Mouse (Mus musculus) forebrain, postnatal 0 days (tissue): ENCODE measurements around the gene Slc25a4. TPM values are rescaled to one million over a fixed set of nuclear protein-coding genes. Genes with fewer than 3 reads are reported as not detected.
A peak's percentile ranks its signal among the peaks of the same experiment; 100 is the strongest.

Experiments
- ATAC-seq: fragments of 200-750 bp; cut with Nextera tagmentation; 2 replicates; pipeline ENCODE4 v1.8.0; 2017; ENCODE audit warnings: mild to moderate bottlenecking, moderate library complexity
- DNase-seq: peaks from one replicate; pipeline ENCODE4 v3.0.0-alpha.2; 2015
- H3K27ac ChIP-seq: fragments of 300-500 bp; sonication (generic); 2 replicates; pipeline ENCODE4 v1.5.1; 2014; ENCODE audit warnings: low read depth, mild to moderate bottlenecking, antibody characterized with exemption, low read length, moderate library complexity, mixed read lengths
- H3K27me3 ChIP-seq: fragments of 300-500 bp; sonication (generic); 2 replicates; pipeline ENCODE4 v1.6.1; 2014; ENCODE audit warnings: mild to moderate bottlenecking, low read length, mixed read lengths; ENCODE audit not compliant: insufficient read depth
- H3K36me3 ChIP-seq: fragments of 300-500 bp; sonication (generic); 2 replicates; pipeline ENCODE4 v1.6.1; 2014; ENCODE audit warnings: mild to moderate bottlenecking, moderate library complexity; ENCODE audit not compliant: insufficient read depth
- H3K4me1 ChIP-seq: fragments of 300-500 bp; sonication (generic); 2 replicates; pipeline ENCODE4 v1.6.1; 2014; ENCODE audit warnings: antibody characterized with exemption; ENCODE audit not compliant: insufficient read depth
- H3K4me2 ChIP-seq: fragments of 300-500 bp; sonication (generic); 2 replicates; pipeline ENCODE4 v1.6.1; 2014; ENCODE audit warnings: low read depth, mild to moderate bottlenecking, moderate library complexity
- H3K4me3 ChIP-seq: fragments of 300-500 bp; sonication (generic); 2 replicates; pipeline ENCODE4 v1.5.1; 2014; ENCODE audit warnings: low read depth, low read length, mixed read lengths
- H3K9ac ChIP-seq: fragments of 300-500 bp; sonication (generic); 2 replicates; pipeline ENCODE4 v1.6.1; 2014; ENCODE audit warnings: mild to moderate bottlenecking
- H3K9me3 ChIP-seq: fragments of 300-500 bp; sonication (generic); 2 replicates; pipeline ENCODE4 v1.6.1; 2016; ENCODE audit warnings: low read length
- CTCF ChIP-seq: sonication (generic); IDR thresholded peaks from 2 replicates; pipeline ENCODE4 v1.5.1; 2016; ENCODE audit warnings: antibody characterized with exemption, control low read depth, low read depth
- WGBS: fragments of 180-500 bp; shearing (Covaris S2); extraction: QIAGEN DNeasy Blood & Tissue Kit; methylation state at CpG from one replicate; pipeline ENCODE4 v1.1.7; 2014; 5-methylcytosine and 5-hydroxymethylcytosine counted together
- polyA plus RNA-seq: library from polyadenylated mRNA; unstranded; fragments of >200 nt; fragmentation: Nextera tagmentation; extraction: Ambion mirVana; gene quantifications from 2 replicates; pipeline ENCODE4 v1.2.1, GENCODE M21; 2015
- total RNA-seq: library from RNA; depleted of rRNA; stranded (reverse); fragments of >200 nt; gene quantifications from 2 replicates; pipeline ENCODE4 v1.2.3, GENCODE M21; 2014

Slc25a4 gene
- total and polyA plus RNA-seq, 2 experiments from 2014 or later, result 925 to 945 TPM

- DNase-seq (no peak), ATAC-seq (no peak)
- peaks cover 10% of the 10 kb centered on the region for H3K4me1 ChIP-seq
- H3K4me3 ChIP-seq, result no peak overlapping the region
- H3K27ac ChIP-seq, result no peak overlapping the region
- H3K4me2 ChIP-seq, result no peak overlapping the region
- TF ChIP-seq CTCF, result no peak
- H3K27me3 ChIP-seq, result no peaks in the 10 kb centered on the region
- no peaks in the 10 kb centered on the region for H3K9me3 ChIP-seq
- H3K36me3 ChIP-seq, result peaks cover 62% of the 10 kb centered on the region
- H3K9ac ChIP-seq, result no peak overlapping the region
- 89% methylated on average over 6 of the region's 6 CpGs for WGBS
Measured at GRCm38 (mm10) chr8:46206107-46206506, 5.0 kb downstream of the Slc25a4 start.

GRCm38 (mm10) chr8:46204974-46205640 is 6.0 kb downstream of the Slc25a4 start:
- ATAC-seq (no peak), DNase-seq (no peak)
- H3K9me3 ChIP-seq, result no peaks in the 10 kb centered on the region
- TF ChIP-seq CTCF, result no peak
- no peak overlapping the region for H3K27ac ChIP-seq
- H3K4me2 ChIP-seq, result no peak overlapping the region
- no peaks in the 10 kb centered on the region for H3K27me3 ChIP-seq
- no peak overlapping the region for H3K4me3 ChIP-seq
- peaks cover 10% of the 10 kb centered on the region for H3K4me1 ChIP-seq
- H3K9ac ChIP-seq, result no peak overlapping the region
- WGBS, result 87% methylated on average over 9 of the region's 9 CpGs
- peaks cover 62% of the 10 kb centered on the region for H3K36me3 ChIP-seq

DNA sequence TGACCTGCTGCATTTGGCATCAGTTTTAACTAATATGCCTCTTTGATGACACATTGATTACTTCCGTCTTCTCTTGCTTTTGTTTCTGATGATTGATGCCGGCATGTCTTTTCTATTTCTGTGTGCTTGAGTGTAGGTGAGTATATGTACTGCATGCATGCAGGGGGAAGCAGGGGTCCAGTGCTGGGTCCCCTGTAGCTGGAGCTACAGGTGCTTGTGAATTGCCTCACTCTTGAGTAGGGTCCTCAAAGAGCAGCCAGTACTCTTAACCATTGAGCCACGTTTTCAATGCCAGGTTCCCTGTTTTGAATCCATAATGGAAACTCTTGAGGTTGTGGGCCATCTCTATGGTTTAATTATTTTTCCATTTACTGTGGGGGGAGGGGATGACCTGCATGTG is 6.8 kb downstream of the Slc25a4 start:
- 84% methylated on average over 3 of the region's 3 CpGs for WGBS
- peaks cover 62% of the 10 kb centered on the region for H3K36me3 ChIP-seq
- no peak for ATAC-seq

DNA sequence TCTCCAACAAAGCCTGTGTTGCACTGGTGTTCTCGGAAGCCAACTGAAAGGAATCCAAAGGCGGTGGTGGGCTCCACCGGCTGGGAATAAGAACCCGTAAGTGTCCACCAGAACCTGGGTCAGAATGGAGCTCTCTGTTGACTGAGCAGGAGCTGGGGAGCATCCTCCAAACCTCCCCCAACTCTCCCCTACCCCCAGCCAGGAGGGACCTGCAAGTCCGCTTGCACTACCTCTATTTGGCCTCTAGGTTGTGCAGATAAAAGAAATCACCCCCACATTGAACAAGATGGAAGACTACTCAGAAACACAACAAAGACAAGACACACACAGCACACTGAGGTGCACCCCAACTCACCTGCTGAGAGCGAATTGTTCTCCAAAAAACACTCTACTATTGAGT is 8.7 kb downstream of the Slc25a4 start:
- Histone ChIP-seq H3K4me3 (no peak overlapping the region), H3K27ac (no peak overlapping the region), H3K4me2 (no peak overlapping the region), H3K9ac (no peak overlapping the region), H3K27me3 (no peaks in the 10 kb centered on the region), H3K9me3 (no peaks in the 10 kb centered on the region), H3K36me3 (peaks cover 43% of the 10 kb centered on the region), H3K4me1 (no peaks in the 10 kb centered on the region)
- TF ChIP-seq CTCF, result peak; percentile 28
- DNase-seq (no peak), ATAC-seq (no peak)
- 85% methylated on average over 6 of the region's 6 CpGs for WGBS

More for the DNA sequence above, 6.8 kb downstream of the Slc25a4 start:
- no peaks in the 10 kb centered on the region for H3K9me3 ChIP-seq
- no peak overlapping the region for H3K27ac ChIP-seq
- DNase-seq, result no peak
- peaks cover 7% of the 10 kb centered on the region for H3K4me1 ChIP-seq
- H3K4me2 ChIP-seq, result no peak overlapping the region
- no peak for TF ChIP-seq CTCF
- no peak overlapping the region for H3K9ac ChIP-seq
- no peak overlapping the region for H3K4me3 ChIP-seq
- no peaks in the 10 kb centered on the region for H3K27me3 ChIP-seq

- Histone ChIP-seq H3K27me3 (no peaks in the 10 kb centered on the region), H3K9ac (no peak overlapping the region), H3K4me3 (no peak overlapping the region), H3K27ac (no peak overlapping the region), H3K4me1 (no peaks in the 10 kb centered on the region), H3K4me2 (no peak overlapping the region), H3K36me3 (peaks cover 24% of the 10 kb centered on the region), H3K9me3 (no peaks in the 10 kb centered on the region)
- 86% methylated on average over 5 of the region's 5 CpGs for WGBS
- TF ChIP-seq CTCF, result no peak
- DNase-seq (no peak), ATAC-seq (no peak)
Measured at GRCm38 (mm10) chr8:46197673-46198072, 13.4 kb downstream of the Slc25a4 start.

- Histone ChIP-seq H3K27me3 (no peaks in the 10 kb centered on the region), H3K27ac (no peak overlapping the region), H3K4me2 (no peak overlapping the region), H3K4me3 (no peak overlapping the region), H3K9me3 (no peaks in the 10 kb centered on the region), H3K4me1 (no peaks in the 10 kb centered on the region), H3K36me3 (peaks cover 26% of the 10 kb centered on the region), H3K9ac (no peak overlapping the region)
- TF ChIP-seq CTCF, result no peak
- WGBS, result 93% methylated on average over 3 of the region's 3 CpGs
- DNase-seq, result no peak
- ATAC-seq, result no peak
Measured at GRCm38 (mm10) chr8:46196877-46197276, 14.2 kb downstream of the Slc25a4 start.

DNA sequence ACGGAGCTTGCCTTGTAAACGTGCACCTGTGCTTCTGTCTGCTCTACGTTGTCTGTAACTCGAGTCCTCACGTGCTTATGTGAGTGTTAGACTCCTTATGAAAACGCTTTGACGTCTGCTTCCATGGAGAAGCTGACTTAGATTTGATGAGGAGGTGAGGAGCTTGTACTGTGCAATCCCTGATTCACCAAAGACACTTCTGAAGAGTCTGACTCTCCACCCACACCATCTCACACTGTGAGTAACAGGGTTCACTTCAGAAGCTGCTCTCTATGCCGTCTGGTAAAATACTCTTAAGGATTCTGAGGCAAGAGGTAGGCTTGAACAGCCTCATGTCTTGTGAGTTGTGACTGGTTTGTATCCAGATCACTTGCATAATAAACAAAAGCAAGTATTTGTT is 18.0 kb downstream of the Slc25a4 start:
- no peak for DNase-seq
- no peak for ATAC-seq
- H3K27me3 ChIP-seq, result no peaks in the 10 kb centered on the region
- WGBS, result 90% methylated on average over 8 of the region's 8 CpGs
- peaks cover 26% of the 10 kb centered on the region for H3K36me3 ChIP-seq
- H3K9ac ChIP-seq, result no peak overlapping the region
- H3K4me1 ChIP-seq, result no peaks in the 10 kb centered on the region
- no peak overlapping the region for H3K4me2 ChIP-seq
- no peak for TF ChIP-seq CTCF
- H3K9me3 ChIP-seq, result no peaks in the 10 kb centered on the region
- H3K4me3 ChIP-seq, result no peak overlapping the region
- H3K27ac ChIP-seq, result no peak overlapping the region
